Mouse (Mus musculus) lung, adult 2 months (tissue): ENCODE results near the gene Jarid2.

Experiments
- CTCF ChIP-seq: fragments of 200-500 bp; IDR thresholded peaks from 2 replicates; pipeline ENCODE4 v1.5.1; 2011; ENCODE audit warnings: mild to moderate bottlenecking, low read length, control low read depth; ENCODE audit not compliant: insufficient read depth
- POLR2A ChIP-seq: fragments of 200-500 bp; IDR thresholded peaks from 2 replicates; pipeline ENCODE4 v1.6.1; 2011; ENCODE audit warnings: low read depth, mild to moderate bottlenecking, control low read depth, low read length, borderline replicate concordance; ENCODE audit errors: extremely low read depth

DNA sequence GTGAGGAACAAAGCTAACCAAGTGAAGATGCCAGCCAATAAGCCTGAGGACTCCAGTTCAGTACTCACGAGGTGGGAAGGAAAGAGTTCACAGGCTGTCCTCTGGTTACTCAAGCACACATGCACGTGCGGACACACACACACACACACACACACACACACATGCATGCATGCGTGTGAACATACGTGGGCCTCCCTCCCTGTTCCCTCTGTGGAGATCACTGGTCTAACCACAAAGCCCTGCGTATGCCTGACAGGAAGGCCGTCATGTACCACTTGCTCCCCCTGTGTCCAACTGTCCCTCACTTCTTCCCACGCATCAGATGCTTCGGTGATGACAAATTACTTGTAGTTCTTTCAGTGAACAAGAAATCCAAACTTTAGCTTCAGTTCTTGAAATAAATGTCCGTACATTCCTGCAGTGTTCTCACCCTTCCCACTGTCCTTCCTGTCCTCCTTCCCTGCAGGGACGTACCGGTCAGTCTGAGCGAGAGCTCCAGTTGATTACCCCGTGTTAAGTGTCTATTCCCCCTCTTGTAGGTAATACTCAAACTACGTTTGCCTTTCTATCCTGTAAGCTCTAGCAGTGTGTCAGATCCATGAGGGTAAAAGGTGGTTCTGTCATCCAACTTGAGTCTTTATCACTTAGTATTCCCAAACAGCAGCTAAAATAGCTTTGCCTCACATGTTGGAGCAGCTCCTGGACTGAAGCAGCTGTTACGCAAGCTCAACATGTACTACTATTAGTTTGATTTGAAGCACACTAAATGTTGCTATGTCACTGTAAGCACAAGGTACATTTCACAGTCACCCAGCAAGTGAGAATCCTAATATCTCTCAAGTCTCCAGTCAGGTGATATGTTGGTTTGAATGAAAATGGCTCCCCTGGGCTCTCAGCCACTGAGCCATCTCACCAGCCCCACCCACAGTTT is 219.3 kb downstream of the Jarid2 start:
- no peak for TF ChIP-seq CTCF
- TF ChIP-seq POLR2A: no peak
